Mouse (Mus musculus): ENCODE results near the gene Rarb.

Rarb gene

DNA sequence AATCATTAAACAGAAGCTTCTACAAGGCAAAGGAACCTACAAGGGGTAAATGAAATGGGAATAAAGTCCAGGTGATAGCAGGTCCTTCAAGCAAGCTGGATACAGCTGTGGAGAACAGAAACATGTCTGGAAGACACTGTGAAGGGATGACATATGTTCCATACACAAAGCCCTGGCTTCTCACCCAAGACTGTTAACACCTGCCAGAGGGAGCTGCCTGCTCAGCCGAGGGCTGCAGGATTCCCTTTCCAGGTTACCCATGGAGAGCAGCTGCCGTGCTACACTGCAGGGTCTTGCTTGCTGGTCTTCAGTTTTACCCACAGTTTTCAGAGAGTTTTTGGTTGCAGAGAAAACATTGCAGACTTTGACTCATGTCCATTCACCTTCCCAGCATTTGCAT lies 290.3 kb downstream of the Rarb start:
- DNase-seq (ENCODE audit: low read depth), result no peak

DNA sequence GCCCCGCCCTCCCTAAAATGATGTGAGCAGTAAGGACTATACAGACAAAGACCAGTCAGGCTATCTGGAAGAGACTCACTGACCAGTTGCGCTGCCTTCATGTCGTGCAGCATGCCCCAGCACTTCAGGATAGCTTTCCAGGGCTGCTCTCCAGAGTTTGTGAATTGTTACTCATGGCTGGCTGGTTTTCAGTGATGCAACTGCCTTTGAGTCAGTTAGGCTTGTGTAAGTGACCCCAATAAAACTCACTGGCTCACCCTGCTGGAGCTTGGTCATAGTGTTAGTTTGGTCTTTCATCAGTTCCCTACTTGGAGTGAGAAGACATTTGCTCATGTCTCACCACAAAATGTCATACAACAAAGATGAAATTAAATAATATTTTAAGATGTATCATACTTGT lies 292.8 kb downstream of the Rarb start:
- DNase-seq (ENCODE audit: low read depth), result peak; percentile 86

DNA sequence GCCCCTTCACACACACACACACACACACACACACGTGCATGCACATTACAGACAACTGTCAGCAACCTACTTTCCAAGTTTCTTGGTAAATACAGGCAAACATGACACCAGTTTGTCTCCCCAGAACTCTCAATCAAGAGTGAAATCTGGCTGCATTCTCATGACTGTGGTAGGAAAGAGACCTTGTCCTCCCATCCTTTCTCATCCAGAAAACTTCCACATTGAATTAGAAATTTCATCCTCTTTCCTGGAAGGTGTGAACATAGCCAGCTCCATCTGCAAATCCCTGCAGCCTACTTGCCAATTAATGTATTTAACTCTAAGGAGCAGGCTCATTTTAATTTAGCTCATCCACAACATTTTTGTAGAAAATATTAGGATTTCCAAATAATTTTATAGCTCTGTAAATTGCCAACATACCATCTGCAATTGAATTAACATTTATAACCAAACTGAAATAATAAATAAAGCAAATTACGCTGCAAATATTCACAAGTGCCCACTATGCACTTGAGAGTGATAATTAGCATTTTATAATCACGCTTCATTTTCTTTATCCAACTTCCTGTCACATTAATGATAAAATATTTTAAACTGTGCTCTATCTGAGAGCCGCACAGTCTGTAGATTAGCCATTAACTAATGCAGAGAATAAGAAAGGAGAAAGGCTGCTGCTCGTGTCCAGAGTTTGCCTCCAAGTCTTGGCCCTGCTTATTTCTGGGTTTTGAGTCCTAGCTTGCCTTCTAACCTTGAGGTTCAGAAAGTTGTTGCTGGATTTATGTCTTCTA lies 293.6 kb downstream of the Rarb start:
- DNase-seq (ENCODE audit: low read depth), result no peak

DNA sequence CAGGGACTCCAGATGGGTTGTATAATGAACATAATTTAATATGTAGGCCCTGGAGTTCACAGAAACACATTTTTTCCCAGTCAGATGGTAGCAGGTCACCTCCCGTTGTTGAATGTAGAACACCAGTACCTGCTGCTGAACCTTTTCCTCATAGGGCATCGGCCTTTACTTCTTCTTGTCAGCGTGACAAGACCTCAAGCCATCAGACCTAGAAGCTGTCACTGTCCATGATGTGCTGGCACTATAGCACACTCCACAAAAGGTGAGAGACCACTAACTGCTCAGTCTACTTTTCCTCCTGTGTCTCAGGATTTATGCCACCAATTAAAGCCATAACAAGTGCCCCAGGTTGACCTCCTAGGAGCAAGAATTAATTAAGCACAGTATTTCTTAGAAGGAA lies 296.1 kb downstream of the Rarb start:
- DNase-seq (ENCODE audit: low read depth), result no peak

DNA sequence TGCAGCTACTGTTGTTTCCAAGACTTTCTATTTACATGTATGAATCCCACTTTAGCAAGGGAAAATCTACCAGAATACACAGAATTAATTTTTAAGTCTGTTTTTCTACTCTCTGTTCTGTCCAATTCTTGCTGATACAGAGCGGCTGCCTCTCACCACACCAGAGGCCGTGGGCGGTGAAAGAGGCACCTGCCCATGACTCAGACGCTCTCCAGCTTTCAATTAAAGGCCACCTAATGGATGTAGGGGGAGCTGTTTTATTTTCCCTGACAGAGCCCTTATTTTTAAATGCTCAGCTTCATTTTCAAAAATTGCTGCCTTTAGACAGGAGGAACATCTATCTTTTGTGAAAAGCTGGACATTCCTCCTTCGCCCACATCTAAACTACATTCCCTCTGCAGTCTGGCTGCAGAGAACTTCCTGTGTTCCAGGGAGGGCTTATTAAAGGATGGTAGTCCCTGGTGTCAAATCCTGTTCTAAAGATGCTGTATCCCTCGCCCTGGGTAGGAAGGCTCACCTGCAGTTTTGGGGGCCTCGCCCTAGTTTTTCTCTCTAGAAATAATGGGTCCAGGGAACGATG lies 299.3 kb downstream of the Rarb start:
- peak; percentile 48 for DNase-seq (ENCODE audit: low read depth)

DNA sequence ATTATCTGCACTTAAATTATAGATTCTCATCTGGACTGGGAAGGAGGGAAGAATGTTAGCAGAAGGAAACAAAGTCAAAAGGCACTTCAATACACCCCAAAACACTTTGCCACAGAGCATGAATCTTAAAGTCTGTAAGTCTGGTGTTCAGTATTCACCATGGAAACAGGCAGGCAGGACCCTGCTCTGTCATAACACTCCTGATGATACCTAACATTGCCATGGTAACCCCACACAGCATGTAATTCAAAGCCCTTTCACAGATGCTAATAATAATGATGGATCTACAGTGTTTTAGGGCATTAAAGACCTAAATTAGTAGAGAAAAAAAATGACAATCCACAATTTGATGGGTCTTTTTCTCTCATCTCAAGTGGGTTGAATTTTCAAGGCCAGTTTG lies 301.0 kb downstream of the Rarb start:
- DNase-seq (ENCODE audit: low read depth), result no peak

DNA sequence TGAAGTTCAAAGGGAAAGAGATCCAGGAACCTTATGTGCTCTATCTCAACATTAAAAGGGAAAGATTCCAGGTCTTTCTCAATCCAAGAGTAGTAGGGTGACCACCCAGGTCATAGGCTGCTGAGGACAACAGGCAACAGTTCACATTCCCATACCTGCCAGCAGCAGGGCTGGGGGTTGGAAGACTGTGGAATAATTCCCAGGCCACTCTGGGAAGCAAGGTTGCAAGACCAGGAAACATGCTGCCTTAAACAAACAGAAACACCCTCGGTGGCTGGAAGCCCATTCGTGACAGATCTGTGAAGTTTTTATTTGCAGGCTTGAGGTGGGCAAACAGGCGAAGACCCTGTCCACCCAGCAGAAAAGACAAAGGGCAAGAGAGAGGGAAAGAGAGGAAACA lies 303.2 kb downstream of the Rarb start:
- no peak for DNase-seq (ENCODE audit: low read depth)

DNA sequence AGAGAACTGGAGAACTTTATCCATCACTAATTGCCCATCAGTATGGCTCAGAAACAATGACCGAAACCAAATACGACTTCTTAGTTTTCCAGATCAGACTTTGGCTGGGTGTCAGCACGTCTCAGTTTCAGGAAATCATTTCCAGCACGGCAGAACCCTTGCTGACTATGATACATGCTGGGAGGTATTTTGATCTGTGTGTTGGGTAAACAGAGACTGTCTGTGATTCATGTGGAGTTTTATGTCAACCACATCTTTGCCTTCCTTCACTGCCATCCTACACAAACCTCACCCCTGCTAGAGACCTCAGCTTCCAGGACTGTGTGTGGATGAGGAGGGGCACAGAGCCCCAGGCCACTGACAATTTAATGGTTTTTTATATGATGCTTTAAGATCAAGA lies 308.4 kb downstream of the Rarb start:
- DNase-seq (ENCODE audit: low read depth), result peak; percentile 86

DNA sequence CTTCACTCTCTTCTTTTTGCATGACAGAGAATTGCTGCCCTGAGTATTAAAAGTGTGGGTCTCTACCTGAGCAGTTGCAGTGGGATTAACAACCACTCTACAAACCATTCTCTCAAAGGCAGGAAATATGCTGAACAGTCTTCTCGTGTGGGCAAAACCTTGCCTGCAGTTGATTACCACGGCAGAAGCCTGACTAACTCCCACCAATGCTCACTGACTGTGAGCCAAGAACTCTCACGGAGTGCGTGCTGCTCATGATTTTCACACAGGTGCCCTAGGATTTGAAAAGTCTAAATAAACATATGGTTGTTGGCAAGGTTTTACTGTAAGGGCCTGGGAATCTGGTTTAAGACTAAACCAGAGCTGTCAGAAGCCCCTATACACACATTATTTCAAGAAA lies 309.1 kb downstream of the Rarb start:
- peak; percentile 18 for DNase-seq (ENCODE audit: low read depth)

DNA sequence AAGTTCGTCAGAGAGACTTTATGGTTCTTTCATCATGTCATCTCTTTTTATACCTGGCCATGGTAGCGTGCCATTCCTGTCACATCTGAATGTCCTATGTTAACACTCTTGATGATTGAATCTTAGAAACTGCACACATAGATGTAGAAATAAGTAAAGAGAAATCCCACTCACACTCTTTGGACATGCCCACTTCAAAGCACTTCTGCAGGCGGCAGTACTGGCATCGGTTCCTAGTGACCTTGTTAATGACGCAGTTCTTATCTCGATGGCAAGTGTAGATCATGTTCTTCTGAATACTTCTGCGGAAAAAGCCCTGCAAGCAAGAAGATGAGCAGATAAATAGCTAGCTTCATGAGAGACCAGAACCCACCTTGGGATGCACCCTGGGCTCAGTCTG lies 310.2 kb downstream of the Rarb start:
- no peak for DNase-seq (ENCODE audit: low read depth)

DNA sequence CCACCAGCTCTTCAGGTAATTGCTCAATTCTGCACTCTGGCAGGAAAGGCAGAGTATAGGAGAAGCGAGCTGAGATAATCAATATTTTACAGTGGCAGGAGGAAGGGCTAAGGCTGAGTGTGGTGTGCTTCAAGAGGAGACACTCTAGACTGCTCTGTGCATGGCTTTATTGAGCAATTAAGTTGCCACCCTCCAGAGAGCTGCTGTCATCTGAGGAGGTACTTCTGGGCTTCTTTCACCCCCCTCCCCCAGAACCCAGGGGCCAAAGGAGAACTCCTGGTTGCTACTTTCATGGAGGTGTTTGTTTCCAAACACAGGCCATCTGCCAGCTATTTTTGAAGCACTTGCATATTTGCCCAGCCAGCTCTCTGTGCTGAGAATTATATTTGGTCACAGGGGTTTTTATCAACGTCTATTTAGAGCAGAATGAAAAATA lies 321.7 kb downstream of the Rarb start:
- peak; percentile 11 for DNase-seq (ENCODE audit: low read depth)

DNA sequence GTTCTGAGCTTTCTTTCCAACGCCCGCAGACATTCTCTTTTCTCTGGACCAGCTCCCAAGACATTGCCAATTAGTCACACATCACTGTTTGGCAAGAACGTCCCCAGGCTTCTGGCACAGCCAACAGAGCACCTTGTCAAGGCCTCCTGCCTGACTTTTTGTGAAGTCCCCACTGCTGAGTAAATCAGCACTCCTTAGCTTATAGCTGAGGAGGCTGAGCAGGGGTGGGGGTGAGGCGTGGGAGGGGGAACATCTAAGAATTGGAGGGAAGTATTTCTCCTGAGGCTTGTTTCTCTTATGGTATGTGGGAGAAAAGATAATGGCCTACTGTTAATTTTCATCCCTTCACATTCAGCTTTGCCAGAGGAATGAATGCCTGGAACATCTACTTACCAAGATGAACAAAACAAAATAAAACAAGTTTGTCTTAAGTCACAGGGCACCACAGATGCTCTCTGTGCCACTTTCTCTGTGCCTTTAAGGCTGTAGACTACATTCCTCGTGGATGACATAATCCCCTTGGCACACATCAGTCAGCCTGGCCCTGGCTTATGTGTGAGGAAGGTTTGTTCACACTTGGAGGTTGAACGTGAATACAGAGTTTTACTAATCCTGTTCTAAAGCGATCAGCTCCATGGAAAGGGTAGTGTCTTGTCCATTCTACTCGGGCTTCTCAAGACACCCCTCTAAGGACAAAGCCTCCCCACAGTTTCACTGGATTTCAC lies 335.1 kb downstream of the Rarb start:
- peak; percentile 68 for DNase-seq (ENCODE audit: low read depth)

DNA sequence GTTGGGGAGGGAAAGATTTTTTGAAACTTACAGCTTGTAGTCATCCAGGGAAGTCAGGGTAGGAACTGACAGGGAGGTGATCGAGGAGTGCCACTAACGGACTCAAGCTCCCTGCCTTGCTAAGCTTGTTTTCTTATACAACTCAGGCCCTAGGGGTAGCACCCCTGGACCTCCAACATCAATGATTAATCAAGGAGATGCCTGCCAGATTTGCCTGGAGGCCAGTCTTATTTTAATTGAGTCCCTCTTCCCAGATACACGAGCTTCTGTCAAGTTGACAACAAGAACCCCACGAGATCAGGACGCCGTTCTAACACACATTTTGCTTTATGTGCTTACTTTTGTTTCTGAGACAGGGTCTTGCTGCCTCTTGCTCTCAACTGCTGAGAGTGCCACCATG lies 338.3 kb downstream of the Rarb start:
- no peak for DNase-seq (ENCODE audit: low read depth)

DNA sequence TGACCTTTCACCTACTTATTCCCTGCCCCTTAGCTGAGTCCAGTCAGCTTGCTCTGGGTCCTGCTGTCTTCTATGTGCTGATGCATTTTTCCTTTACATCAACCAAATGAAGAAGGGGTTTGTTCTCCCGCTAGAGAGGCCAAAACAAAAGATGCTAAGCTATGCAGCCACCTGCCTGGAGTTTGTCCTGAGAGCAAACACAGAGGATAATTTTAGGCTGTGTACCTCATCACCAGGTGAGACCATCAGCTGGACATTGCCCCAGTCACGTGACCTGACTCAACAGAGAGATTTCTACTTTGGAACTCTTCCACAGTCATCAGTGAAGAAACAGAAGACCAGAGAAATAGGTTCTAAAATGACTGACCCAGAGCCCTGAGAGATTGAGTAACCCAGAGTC lies 339.4 kb downstream of the Rarb start:
- no peak for DNase-seq (ENCODE audit: low read depth)

DNA sequence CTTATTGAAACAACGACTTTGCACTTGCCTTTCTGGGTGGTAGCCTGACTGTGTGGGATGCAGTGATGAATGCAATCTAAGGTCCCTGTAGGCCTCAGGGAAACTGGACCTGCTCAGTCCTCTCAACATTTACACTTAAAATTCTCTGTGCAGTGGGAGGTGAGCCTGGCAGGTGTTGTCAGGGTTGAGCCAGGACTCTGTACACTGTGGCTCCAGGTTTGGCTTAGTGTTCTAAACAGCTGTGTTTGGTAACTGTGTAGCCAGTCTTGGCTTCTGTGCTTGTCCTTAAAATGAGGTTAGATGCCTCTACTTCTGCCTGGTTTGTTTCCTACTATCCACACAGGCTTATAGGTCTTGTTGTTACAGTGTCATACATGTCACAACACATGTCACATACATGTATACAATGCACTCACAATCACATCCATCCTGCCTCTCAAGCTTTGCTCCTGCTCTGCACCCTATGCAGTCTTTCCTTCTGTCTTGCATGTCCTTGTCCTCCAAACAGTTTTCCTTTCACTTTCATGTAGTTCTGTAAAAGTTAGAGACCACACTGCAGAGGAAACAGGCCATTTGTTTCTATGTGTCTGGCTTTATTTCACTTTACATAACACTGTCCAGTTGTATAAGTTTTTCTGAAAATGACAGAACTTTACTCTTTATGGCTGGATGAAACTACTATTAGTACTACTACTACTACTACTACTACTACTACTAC lies 340.2 kb downstream of the Rarb start:
- no peak for DNase-seq (ENCODE audit: low read depth)

DNA sequence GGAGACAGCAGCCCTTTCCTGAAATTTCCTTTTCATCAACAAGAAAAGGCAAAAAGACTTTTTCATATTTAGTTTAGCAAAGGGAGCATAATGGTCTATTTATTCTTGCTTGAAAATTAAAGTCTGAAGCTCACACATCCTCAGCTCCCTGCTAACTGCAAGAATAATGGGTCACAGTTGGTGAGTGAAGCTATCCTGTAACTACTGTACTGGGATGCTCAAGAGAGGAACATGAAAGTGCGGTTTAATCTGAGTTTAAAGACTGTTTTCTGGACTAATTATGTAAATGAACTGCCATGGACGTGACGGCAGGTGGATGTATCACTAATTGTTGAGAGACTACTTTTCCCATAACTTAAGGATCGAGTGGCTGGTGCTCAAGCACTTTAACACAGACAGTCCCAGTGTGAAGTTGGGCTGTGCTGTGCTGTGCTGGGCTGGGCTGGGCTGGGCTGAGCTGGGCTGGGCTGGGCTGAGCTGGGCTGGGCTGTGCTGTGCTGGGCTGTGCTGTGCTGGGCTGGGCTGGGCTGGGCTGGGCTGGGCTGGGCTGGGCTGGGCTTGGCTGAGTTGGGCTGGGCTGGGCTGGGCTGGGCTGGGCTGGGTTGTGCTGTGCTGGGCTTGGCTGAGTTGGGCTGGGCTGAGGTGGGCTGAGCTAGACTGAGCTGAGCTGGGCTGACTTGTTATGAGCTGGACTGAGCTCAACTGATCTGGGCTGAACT lies 370.5 kb downstream of the Rarb start:
- DNase-seq (ENCODE audit: low read depth), result peak; percentile 80

DNA sequence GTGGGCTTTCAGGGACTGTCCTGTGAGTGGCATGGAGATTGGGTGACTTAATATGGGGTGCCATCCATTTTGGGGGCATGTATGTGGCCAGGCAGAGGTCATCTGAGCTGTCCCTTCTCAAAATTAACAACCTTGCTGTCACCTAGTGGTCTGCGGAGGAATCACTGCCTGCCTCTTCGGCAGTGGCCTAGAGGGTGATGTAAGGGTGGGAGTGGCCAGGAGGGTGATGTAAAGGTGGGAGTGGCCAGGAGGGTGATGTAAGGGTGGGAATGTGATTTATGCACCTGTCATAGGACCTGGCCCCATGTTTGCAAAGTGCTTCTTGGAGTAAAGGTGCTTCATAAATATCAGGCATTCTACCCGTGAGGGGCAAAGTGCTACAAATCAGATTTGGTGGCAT lies 371.4 kb downstream of the Rarb start:
- peak; percentile 34 for DNase-seq (ENCODE audit: low read depth)

DNA sequence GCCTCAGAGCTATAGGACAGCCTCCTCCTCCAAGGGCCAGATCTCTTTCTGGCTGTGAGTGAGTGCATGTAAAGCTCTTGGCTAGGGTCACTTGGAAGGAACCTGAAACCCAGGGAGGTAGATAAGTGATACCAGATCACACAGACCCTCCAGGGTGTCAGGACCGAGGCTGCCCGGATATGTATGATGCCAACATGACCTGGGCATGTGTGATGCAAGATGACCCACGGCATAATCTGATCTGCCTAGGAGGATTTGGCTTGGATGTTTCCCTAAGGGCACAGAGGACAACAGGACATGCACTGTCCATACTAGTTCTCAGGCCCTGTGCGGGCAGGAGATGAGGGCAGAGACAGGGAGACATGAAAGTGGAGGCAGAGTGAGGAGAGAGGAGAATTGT lies 374.1 kb downstream of the Rarb start:
- no peak for DNase-seq (ENCODE audit: low read depth)

DNA sequence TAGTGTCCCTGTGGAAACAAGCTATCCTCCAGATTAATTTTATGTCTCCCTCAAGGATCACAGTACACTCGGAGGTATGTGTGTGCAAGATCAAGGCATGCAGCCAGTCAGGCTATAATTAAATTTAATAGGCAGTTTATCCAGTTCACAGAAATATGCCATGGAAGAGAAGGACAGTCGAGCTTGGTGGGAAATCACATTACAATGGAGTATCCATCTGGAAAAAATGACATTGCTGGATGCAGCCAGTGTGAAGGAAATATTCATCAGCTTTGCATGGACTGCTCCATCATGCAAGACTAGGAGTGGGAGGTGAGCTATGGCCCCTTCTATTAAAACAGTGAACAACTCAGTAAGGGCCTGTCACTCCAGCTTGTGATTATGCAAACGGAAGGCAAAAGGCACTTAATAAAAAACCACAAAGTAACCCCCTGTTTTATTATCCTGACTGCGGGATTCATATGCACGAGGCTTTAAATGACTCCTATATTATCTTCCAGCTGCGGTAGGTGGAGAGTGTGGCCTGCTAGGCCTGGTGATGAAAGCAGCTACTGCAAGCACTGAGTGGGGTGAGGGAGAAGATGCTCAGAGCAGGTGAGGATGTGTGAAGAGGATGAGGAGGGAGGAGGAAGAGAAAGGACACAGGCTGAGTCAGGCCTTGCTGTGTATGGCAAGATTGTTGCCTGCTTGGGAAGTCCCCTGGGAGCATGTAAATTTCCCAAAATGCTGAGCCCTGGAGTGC lies 379.4 kb downstream of the Rarb start:
- DNase-seq (ENCODE audit: low read depth), result no peak

DNA sequence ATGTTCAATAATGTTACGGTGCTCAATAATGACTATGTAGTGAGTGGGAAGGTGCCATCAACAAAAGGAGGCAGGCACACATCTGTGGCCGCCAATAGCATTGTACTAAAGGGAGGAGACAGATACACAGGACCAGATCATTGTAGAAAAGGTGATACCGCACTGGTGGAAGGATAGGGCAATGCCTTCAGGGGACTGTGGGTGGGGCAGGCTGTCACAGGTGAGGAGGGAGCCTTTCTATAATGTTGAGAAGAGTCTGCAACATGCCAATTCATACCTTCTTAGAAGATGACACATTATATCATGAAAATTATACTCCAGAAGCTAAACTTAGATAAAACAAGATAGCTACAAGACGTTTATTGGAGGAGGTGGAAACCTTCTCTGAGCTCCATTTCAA lies 381.6 kb downstream of the Rarb start:
- no peak for DNase-seq (ENCODE audit: low read depth)

All from NIH3T3 (cell line).